Mouse (Mus musculus) B cell, adult 2 months (primary cell): ENCODE data around the gene Trpm1.
"Not testable (repeated sequence)": the region's sequence is repeated elsewhere in the genome, so short reads cannot be mapped to it uniquely, and the experiment has no call there.

Experiments
- DNase-seq, 2 experiments: peaks; one replicate each; pipeline ENCODE4 v3.0.0; 2022

The Trpm1 gene

GRCm38 (mm10) chr7:64153535-64153934, at the start of gene Trpm1:
Trpm1 (plus strand) TSS chr7:64153835.
- no peak for DNase-seq

GRCm38 (mm10) chr7:64122131-64122715, 31.4 kb upstream of the Trpm1 start:
- no peak for DNase-seq

- no peak for DNase-seq
Observed at GRCm38 (mm10) chr7:64123721-64124120, 29.9 kb upstream of the Trpm1 start.

DNA sequence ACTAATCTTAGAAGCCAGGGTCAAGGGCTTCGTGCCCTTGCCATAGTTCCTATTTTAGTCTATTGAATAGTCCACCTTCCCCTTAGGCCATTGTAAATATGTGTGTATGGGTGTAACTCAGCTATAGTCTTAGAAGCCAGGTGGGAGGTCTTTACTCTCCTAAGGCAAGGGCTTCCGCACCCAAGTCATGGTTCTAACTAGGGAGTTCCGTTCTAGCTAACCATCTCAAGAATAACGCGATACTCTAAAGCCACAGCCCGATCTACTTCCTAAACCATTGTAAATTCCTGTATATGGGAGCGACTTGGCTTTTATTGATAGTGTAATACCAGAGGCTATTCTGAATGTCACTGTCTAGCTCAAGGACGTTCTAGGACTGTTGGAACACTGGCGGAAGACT, 27.6 kb upstream of the Trpm1 start:
- DNase-seq, result not testable (repeated sequence)

DNA sequence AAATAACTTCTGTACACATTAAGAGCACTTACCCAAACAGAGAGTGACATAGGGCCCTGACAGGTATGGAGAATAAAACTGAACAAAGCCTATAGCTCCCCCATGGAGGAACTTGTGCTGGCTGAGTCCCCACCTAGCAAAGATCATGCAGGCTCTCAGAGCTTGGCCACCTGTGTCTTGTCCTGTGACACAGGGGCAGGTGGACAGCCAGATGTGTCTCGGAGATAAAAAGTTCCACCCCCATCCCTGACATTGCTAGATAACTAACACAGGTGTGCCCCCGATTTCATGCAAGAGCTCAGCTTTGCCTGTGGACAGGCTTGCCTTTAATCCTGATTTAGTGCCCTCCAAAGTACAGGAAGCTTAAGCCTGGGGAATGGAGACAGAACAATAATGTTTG, 13.8 kb upstream of the Trpm1 start:
- no peak for DNase-seq

- DNase-seq, result peak; percentile 66 to 74
Observed at GRCm38 (mm10) chr7:64141301-64142032, 12.2 kb upstream of the Trpm1 start.

DNA sequence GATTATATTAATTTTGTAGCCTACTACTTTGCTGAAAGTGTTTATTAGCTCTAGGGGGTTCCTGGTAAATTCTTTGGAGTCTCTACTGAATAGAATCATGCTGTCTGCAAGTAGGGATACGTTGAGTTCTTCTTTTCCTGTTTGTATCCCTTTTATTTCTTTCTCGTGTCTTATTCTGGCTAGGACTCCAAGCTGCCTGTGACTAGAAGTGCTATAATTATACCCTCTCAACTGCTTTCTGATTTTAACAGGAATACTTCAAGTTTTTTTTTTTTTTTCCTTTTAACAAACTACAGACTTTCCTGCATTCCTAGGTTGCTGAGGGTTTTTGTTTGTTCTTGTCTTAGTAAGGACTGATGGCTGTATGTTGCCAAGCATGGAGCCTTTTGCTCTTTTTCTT, 4.3 kb upstream of the Trpm1 start:
- DNase-seq, result no peak

DNA sequence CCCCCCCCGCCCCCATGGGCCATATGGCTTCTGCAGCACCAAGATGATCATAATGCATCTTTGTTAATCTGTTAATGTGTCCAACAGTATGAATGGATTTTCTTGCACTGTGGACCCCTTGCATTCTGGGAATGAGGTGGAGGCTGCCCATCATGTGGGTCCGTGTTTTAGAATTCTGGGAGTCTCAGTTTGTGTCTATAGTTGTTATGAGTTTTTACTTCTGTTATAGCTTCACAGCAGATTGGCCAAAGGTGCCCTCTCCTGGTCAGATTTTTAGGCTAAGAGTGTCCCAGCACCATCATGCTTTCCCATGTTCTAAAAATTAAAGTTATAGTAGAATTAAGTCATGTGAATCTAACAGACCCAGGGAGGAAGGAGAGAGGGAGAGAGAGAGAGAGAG, 3.9 kb upstream of the Trpm1 start:
- DNase-seq, result peak in 1 of 2 experiments; percentile 30

DNA sequence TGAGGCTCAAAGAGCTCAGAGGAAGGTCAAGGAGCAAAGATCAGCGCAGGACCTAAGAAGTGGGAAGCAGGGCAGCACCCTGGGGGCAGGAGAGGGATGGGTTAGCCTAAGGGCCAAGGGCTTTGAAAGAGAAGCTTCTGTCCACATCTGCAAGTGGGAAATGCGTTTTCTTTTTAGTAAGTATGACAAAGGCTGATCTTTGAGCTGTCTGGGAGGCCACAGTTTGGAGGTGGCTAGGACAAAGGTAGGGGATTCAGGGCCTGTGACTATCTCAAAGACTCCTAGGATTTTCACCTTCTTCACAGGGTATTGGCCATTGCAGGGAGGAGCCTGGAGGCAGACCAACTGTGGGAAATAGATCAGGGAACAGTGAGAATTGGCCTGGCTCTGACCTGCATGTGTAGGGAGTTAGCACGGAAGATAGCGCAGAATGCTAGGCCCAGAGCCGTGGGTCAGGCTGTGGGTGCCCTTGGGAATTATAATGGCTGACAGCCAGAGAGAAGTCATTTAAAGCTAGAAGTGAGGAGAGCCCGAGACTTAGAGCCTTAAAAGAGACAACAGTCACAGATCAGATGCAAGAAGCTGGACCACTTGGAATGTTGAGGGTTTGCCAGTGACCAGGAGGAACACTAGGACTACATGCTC, 3.1 kb upstream of the Trpm1 start:
- DNase-seq, result no peak

- no peak for DNase-seq
Observed at GRCm38 (mm10) chr7:64155226-64155625, 1.6 kb downstream of the Trpm1 start.

DNA sequence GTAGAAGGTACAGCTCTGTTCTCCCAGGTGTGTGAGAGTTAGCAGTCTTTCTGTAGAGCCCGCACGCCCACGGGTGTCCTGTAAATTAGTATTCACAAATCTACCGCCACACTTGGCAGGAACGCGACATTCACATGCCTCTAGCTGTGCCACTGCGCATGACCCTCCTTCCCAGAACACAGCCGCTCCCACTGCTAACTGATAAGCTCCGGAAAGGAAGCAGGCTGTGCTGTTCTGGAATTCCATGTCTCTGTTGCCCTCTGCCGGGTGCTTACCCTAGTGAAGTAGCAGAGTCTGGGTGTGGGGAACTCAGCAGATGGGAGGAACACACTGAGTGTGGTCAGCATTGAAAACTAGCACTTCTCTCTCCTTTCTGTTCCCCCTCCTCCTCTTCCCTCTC, 2.1 kb downstream of the Trpm1 start:
- DNase-seq, result peak; percentile 23 to 33

DNA sequence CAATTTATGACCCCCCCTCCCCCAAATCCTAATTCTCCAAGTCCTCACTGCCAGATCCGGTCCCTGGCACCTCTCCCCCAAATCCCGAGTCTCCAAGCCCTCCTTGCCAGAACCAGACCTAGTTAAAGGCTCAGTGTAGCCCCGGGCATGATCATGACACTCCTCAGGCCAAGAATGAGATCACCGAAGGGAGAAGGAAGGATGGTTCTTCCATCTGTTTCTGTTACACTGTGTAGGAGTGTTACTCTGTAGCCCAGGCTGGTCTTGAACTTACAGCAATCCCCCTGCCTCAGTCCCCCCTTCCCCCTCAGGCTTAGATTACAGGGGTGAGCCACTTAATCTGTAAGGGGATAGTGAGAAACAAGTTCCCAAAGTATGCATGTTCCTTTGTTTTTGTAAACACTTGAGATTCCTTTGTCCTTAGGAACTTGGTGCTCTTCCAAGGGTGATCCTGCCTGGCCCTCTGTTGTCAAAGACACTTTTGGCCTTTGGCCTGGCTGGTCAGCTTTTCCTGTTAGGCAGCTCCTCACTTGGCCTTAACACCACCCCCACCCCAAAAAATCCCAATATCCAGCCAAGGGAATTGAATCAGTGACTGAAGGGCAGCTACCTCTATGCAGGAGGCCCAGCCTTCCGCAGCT, 2.8 kb downstream of the Trpm1 start:
- DNase-seq, result no peak

DNA sequence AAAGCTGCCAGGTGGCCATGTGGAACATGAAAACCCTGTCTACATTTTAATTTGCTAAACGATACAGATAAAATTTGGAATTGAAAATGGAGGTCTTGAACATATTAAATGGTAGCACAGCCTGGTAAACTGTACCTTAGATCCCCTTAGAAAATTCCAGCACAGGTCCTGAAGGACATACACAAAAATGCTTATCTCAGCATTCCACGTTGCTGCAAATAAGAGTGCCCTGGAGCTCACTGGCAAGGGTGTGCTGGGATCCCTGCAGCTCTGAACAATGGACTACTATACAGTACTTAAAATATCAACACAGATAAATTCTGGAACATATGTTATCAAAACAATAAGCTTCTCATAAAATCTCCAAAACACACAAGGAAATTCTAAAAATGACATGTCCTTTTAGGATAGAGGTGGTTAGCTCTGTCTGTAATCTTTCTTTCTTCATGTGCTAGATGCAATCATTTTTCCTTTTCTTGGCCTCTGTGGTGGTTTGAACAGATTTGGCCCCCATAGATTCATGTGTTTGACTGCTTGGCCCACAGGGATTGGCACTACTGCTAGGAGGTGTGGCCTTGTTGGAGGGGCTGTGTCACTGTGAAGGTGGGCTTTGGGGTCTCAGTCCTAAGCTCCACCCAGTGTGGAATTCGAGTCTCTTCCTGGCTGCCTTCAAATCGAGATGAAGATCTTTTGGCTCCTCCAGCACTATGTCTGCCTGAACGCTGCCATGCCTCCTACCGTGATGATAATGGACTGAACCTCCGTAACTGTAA, 3.5 kb downstream of the Trpm1 start:
- no peak for DNase-seq

DNA sequence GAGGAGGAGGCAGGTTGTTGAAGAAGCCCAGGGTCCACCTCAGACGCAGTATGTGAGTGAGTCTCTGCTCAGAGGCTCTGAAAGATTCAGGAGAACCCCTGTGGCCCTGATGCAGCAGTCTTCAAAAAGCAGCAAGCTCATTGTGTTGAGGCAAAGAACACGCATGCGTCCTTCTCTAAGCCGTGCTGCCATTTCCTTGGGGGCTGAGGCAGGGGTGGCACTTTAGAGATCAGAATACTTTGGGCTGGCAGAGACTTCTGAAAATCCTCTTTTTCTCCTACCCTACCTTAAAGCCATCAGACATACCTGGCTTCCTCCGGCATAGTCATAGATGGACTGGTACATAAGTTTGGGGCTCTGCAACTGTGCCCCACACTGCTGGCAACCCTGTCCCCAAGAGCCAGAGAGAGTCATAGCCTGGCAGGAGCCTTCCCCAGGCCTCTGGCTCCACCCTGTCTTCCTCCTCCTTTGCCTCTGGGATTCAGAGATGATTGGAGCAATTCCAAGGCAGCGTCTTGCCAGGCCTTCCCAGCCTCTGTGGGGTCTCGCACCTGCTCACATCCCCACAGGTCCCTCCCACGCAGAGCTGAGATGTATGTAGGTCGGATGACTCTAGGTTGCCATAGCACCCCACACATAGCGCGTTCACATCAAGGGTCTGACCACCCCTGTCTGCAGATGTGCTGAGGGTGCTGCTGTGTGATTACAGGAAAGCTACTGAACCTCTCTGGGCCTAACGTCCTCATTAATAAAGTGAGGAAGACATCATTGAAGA, 4.8 kb downstream of the Trpm1 start:
- no peak for DNase-seq

- no peak for DNase-seq
Observed at GRCm38 (mm10) chr7:64159056-64159542, 5.5 kb downstream of the Trpm1 start.

DNA sequence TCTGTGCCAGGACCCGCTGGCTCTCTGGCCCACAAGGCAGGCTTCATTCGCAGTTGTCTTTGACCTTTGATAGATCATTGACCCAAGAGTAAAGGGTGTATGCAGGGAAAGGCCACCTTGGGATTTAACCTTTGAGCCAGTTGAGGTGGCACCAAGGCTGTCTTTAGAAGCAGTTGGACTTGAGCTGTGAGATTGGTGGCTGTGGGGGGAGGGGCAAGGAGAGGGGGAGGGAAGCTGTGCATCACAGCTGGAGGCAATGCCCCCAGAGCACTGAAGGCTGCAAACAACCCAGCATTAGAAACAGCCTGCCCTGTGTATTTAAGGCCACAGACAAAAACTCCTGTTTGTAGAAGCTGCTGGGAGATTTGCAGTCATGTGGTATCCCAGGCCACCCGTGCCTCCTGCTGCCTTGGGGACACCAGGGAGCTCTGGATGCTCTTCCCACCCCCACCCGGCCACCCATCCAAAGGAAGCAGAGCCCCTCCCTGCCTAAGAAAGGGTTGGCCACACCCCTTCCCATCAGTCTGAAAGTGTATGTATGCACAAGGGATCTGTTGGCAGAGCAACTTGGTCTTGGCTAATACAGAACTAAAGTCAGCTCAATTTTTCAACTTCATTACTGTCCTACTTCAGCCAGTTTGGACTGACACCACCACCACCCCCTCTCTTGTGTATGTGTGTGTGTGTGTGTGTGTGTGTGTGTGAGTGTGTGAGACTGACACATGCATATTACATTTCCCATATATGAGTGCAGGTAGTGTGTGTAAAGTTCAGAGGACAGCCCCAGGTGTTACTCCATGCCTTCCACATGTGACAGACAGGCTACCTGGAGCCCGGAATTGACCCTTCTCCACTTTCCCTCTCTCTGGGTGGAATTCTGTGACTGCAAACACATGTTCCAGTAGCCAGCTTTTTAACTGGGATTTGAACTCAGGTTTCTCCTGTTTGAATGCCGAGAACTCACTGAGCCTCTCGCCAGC, 6.3 kb downstream of the Trpm1 start:
- no peak for DNase-seq

DNA sequence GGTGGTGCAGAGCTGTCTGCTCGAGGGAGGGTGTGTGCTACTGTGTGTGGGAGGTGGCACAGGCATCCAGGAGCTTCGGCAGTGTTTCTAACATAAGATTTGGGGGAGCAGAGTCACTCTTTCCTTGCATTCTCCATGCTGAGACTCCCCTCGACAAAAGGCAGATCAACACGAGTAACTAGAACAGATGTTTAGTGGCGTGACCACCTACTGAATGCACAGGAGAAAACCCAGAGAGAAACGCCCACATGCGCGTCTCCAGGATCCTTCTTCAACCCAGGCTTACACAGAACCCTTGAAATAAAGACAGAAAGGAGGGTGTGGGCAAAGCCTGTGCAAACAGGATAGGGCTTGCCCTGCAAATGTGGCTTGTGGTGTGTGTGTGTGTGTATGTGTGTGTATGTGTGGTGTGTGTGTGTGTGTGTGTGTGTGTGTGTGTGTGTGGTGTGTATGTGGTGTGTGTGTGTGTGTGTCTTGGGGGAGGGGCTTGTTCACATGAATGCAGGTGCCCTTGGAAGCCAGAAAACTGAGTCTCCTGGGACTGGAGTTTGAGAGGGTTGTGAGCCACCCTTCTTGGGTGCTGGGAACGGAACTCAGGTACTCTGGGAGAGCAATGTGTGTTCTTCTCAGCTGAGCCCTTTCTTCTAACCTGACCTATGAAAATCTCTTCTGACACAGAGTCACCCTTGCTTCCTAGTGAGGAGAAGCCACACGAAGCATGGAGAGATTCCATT, 7.3 kb downstream of the Trpm1 start:
- no peak for DNase-seq

- no peak for DNase-seq
Observed at GRCm38 (mm10) chr7:64161990-64162389, 8.4 kb downstream of the Trpm1 start.

DNA sequence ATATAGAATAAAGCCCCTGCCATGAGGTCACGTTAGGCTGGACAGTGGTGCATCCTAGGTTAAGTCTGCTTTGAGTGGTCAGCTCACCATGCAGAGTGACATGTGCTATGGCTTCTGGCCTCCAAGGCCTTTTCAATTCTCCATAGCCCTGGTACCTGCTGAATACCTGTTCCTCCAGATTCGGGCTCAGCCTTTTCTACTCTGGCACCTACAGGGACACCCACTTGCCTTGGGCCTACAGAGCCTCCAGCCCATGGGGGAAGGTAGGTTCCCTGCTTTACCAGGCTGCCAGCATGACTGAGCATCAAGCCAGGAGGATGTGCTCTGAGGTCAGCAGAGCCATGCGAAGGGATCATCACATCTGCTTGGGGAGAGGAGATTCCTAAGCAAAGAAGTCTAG, 9.5 kb downstream of the Trpm1 start:
- no peak for DNase-seq

DNA sequence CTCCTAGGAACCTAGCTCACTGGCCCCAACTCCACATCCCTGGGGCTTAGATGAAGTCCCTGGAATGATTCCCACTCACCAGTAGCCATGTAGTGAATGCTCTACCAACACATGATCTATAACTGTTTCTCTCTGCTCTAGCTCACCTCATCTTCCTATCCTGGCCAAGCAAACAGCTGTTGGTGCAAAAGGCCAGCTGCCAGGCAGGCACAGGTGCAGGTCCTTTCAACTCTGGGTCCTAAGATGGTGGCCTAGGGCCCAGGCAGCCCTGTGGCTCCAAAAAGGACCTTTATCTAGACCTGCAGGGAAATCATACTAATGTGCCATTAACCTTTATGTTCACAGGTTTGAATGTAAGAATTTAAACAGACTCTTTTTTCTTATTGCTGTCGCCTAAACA, 10.3 kb downstream of the Trpm1 start:
- no peak for DNase-seq
